Mouse (Mus musculus): ENCODE measurements around the gene Actn1.
A peak's percentile ranks its signal among the peaks of the same experiment; 100 is the strongest.

Actn1 gene

GRCm38 (mm10) chr12:80135173-80135572 lies 125.0 kb downstream of the Actn1 start:
- DNase-seq (ENCODE audit: low spot score), result no peak

DNA sequence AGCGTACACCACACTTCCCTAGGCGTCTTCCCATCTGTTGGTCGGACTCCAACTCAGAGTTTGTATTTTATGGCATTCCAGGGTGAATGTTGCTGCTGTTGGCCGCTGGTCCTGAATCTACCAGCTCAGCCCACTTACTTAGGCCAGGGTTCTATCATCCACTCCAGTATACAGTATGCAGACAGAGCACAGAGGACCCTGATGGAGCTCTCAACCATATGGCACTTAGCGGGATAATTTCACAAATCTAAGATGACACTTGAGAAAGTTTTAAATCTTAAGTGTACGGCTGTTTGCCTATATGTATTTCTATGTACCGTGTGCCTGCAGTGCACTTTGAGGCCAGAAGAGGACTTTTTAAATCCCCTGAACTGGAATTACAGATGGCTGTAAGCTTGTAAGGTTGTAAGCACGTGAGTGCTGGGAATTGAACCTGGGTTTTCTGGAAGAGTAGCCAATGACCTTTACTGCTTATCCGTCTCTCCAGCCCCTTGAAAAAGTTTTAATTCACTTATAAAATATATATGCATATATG lies 127.1 kb downstream of the Actn1 start:
- no peak for DNase-seq (ENCODE audit: low spot score)

DNA sequence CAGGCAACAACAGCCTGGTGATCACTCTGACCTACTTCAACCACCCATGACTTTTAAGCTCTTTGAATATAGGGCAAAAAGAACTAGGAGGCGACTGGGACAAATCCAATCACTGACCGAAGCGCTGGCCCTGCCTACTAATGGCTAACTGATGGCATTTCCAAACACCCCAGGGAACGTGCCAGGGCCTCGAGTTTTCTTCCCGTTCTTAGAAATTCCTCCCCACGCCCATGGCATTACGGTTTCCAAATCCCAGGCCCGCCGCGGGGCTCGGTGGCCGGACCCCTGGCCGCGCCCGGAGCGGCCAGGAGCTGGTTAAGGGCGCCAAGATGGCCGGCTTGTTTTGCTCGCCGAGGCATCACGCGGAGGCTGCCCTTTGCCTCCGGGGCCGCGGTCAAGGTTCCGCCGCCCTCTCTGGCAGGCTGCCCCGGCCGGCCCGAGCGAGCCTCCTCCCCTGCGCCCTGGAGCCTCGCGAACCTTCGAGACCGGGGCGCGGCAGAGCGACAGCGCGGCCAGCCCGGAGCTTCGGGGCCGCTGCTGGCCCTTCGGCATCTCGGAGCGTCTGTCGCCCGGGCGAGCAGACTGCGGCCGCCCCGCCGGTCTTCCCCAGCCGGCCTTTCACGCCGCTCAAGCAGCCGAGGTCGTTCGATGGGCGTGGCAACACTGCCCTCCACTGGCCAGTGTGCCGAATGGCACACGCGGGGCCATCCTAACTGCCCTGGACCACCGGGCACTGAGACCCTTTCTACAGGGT lies 127.7 kb downstream of the Actn1 start:
- DNase-seq (ENCODE audit: low spot score), result peak; percentile 94

DNA sequence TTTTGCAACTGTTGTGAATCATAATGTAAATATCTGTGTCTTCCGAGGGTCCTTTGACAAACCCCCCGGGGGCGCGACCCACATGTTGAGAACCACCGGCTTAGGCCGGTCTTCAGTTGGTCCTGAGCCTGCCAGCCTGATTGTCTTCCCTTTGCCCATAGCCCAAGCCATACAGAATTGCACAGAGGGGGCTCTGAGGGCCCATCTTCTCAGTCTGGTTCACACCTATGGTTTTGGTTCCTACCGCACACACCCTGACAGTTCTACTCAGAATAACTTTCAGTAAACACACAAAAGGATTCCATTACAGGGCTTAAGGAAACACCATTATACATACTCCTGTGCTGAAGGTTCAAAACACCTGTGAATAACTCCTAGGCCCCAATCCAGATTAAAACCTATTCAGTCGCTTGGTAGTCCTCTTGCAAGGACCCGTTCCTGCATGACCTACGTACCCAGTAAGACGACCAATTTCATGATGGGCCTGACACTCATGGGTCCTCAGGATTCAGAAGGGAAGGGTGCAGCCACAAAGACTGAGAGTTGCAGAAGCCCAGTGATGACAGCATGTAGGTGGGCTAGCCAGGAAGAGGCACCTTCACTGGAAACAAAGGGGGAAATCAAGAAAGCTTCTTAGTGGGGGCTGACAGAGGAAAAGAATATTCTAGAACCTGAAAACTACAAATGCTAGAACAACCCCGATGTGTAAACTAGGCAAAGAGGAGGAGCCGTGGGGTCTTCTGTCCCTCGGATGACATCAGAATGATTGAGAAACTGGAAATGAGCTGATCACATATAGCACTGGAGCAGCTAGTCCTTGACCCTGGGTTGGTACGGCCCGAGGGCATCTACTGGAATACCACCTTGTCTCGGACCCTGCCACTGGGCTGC lies 128.6 kb downstream of the Actn1 start:
- no peak for DNase-seq (ENCODE audit: low spot score)

- DNase-seq (ENCODE audit: low spot score), result peak; percentile 83
Observed at GRCm38 (mm10) chr12:80130558-80131358, 129.4 kb downstream of the Actn1 start.

GRCm38 (mm10) chr12:80129531-80129930 lies 130.6 kb downstream of the Actn1 start:
- no peak for DNase-seq (ENCODE audit: low spot score)

DNA sequence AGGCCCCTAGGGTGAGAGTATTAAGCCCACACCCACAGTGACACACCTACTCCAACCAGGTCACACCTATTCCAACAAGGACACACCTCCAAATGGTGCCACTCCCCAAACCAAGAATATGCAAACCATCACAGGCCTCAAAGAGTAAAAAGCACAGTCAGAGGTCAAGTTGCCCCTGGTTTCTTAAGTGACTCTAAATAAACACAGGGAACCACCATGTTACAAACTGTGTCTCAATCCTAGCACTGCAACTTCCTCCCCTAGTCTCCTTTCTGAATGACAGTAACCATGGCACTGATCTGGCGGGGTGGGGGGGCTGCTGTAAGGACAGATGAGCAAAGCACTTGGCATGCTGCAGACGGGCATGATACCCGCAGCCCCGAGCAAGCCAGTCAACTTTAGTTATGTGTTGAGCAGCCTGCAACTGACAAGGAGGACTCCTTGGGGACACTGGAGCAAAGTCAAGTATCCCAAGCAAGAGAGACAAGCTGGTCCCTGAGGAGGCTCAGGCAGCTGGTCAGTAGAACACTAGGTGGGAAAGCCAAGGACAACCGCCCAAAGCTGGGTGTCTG lies 132.9 kb downstream of the Actn1 start:
- no peak for DNase-seq (ENCODE audit: low spot score)

DNA sequence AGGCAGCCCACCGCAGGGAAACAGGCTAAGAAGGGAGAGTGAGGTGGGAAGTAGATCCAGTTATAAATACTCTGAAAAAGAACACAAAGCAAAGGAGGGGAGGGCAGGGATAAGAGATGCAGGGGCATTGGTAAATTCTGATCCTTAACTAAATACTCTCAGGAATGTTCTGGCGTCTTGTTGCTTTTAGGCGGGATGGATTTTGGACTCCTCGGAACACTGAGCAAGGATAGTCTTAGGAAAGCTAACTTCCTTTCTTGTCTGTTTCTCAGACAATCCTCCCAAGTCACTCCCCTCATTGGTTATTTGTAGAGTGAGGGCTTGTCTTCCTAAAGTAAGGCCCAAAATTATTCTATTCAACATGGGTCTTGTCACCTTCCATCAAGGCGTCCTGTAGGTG lies 134.9 kb downstream of the Actn1 start:
- DNase-seq (ENCODE audit: low spot score), result no peak

DNA sequence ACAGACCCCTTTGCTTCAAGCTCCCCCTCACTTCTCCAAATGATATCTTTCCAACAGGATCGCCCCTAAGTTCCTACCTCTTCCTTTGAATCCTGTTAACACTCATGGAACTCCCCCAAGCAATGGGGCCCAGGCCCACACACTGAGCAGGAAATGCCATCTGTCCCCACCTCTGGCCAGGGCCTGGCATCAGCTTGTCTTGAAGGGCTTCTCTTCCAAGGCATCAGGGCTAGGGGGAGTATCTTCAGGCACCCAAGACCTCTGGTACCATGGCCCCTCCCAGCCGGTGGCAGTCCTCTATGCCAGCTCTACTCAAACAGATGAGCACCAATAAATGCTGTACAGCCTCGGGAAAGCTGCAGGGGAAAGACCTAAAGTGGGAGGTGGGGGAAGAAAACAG lies 135.4 kb downstream of the Actn1 start:
- DNase-seq (ENCODE audit: low spot score), result no peak

GRCm38 (mm10) chr12:80124211-80124610 lies 136.0 kb downstream of the Actn1 start:
- DNase-seq (ENCODE audit: low spot score), result no peak

- DNase-seq (ENCODE audit: low spot score), result no peak
Observed at GRCm38 (mm10) chr12:80123227-80123803, 136.9 kb downstream of the Actn1 start.

GRCm38 (mm10) chr12:80121438-80121837 lies 138.7 kb downstream of the Actn1 start:
- DNase-seq (ENCODE audit: low spot score), result no peak

DNA sequence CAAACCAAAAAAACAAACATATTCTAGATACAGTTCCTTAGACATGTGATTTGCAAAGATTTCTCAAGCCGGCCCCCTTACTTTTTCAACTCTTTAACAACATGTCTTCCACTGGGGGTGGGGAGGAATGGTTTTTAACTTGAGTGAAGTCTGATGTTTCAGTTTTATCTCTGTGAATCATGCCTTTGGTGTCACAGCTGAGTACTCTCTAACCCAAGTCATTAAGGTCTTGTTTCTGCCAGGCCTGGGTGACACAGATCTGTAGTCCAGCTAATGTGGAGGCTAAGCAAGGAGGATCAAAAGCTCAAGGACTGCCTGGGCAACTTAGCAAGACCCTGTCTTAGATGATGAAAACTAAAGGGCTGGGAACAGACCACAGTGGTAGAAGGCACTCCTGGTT lies 141.6 kb downstream of the Actn1 start:
- DNase-seq (ENCODE audit: low spot score), result no peak

All from embryo, embryonic 10 days (tissue).